Mouse (Mus musculus) lung, embryonic 14.5 days (tissue): Measurements from ENCODE around the gene Gm20388. TPM values are rescaled to one million over a fixed set of nuclear protein-coding genes. Genes with fewer than 3 reads are reported as not detected.

ENCODE experiments used
- ATAC-seq: fragments of 200-750 bp; cut with Nextera tagmentation; 2 replicates; pipeline ENCODE4 v1.8.0; 2017; ENCODE audit warnings: mild to moderate bottlenecking, moderate TSS enrichment, moderate library complexity; ENCODE audit not compliant: insufficient read depth
- DNase-seq: peaks from one replicate; pipeline ENCODE4 v3.0.0-alpha.2; 2015
- H3K27ac ChIP-seq: fragments of 300-500 bp; sonication (generic); 2 replicates; pipeline ENCODE4 v1.5.1; 2014; ENCODE audit warnings: low read depth, mild to moderate bottlenecking, moderate library complexity
- H3K27me3 ChIP-seq: fragments of 300-500 bp; sonication (generic); 2 replicates; pipeline ENCODE4 v1.6.1; 2014; ENCODE audit warnings: low read length, control low read depth; ENCODE audit not compliant: insufficient read depth
- H3K36me3 ChIP-seq: fragments of 300-500 bp; sonication (generic); 2 replicates; pipeline ENCODE4 v1.6.1; 2014; ENCODE audit warnings: control low read depth; ENCODE audit not compliant: insufficient read depth
- H3K4me1 ChIP-seq: fragments of 300-500 bp; sonication (generic); 2 replicates; pipeline ENCODE4 v1.6.1; 2014; ENCODE audit warnings: antibody characterized with exemption, control low read depth; ENCODE audit not compliant: insufficient read depth
- H3K4me2 ChIP-seq: fragments of 300-500 bp; sonication (generic); 2 replicates; pipeline ENCODE4 v1.6.1; 2014; ENCODE audit warnings: mild to moderate bottlenecking
- H3K4me3 ChIP-seq: fragments of 300-500 bp; sonication (generic); 2 replicates; pipeline ENCODE4 v1.5.1; 2014; ENCODE audit warnings: low read depth, low read length
- H3K9ac ChIP-seq: fragments of 300-500 bp; sonication (generic); 2 replicates; pipeline ENCODE4 v1.6.1; 2014
- H3K9me3 ChIP-seq: fragments of 300-500 bp; sonication (generic); 2 replicates; pipeline ENCODE4 v1.6.1; 2016; ENCODE audit warnings: low read depth, low read length, control low read depth
- CTCF ChIP-seq: IDR thresholded peaks from 2 replicates; pipeline ENCODE4 v1.5.1; 2016; ENCODE audit warnings: antibody characterized with exemption, low read depth
- WGBS: fragments of 180-500 bp; shearing (Covaris S2); extraction: QIAGEN DNeasy Blood & Tissue Kit; methylation state at CpG from one replicate; pipeline ENCODE4 v1.1.7; 2014; 5-methylcytosine and 5-hydroxymethylcytosine counted together
- polyA plus RNA-seq: library from polyadenylated mRNA; unstranded; fragments of >200 nt; fragmentation: Nextera tagmentation; extraction: Ambion mirVana; gene quantifications from 2 replicates; pipeline ENCODE4 v1.2.1, GENCODE M21; 2014

Gm20388 gene
- polyA plus RNA-seq, 1 experiment from 2014 or later, result not detected

GRCm38 (mm10) chr8:121071454-121071853, 1160.8 kb downstream of the Gm20388 start:
- 10% methylated on average over 12 of the region's 12 CpGs for WGBS
- H3K27me3 ChIP-seq, result peaks cover 51% of the 10 kb centered on the region
- peak; percentile 70 for DNase-seq
- ATAC-seq, result no peak
- peaks cover 23% of the 10 kb centered on the region; the same call in 1 of the 2 replicates for H3K36me3 ChIP-seq
- no peak overlapping the region for H3K9ac ChIP-seq
- no peak overlapping the region for H3K4me2 ChIP-seq
- TF ChIP-seq CTCF, result peak; percentile 64
- no peak overlapping the region for H3K27ac ChIP-seq
- peaks cover 3% of the 10 kb centered on the region; the same call in 1 of the 2 replicates for H3K4me1 ChIP-seq
- no peak overlapping the region for H3K4me3 ChIP-seq
- H3K9me3 ChIP-seq, result no peaks in the 10 kb centered on the region

GRCm38 (mm10) chr8:121072406-121073130, 1161.9 kb downstream of the Gm20388 start:
- peaks cover 55% of the 10 kb centered on the region for H3K27me3 ChIP-seq
- H3K9me3 ChIP-seq, result no peaks in the 10 kb centered on the region
- peak overlapping the region; percentile 42 for H3K9ac ChIP-seq
- peak overlapping the region; percentile 29; the same call in 1 of the 2 replicates for H3K4me3 ChIP-seq
- peaks cover 3% of the 10 kb centered on the region; the same call in 1 of the 2 replicates for H3K4me1 ChIP-seq
- 37% methylated on average over 11 of the region's 11 CpGs for WGBS
- peak overlapping the region; percentile 69 for H3K4me2 ChIP-seq
- peaks cover 26% of the 10 kb centered on the region for H3K36me3 ChIP-seq
- TF ChIP-seq CTCF, result no peak
- ATAC-seq (no peak), DNase-seq (no peak)
- H3K27ac ChIP-seq, result peak overlapping the region; percentile 68; the same call in 1 of the 2 replicates

DNA sequence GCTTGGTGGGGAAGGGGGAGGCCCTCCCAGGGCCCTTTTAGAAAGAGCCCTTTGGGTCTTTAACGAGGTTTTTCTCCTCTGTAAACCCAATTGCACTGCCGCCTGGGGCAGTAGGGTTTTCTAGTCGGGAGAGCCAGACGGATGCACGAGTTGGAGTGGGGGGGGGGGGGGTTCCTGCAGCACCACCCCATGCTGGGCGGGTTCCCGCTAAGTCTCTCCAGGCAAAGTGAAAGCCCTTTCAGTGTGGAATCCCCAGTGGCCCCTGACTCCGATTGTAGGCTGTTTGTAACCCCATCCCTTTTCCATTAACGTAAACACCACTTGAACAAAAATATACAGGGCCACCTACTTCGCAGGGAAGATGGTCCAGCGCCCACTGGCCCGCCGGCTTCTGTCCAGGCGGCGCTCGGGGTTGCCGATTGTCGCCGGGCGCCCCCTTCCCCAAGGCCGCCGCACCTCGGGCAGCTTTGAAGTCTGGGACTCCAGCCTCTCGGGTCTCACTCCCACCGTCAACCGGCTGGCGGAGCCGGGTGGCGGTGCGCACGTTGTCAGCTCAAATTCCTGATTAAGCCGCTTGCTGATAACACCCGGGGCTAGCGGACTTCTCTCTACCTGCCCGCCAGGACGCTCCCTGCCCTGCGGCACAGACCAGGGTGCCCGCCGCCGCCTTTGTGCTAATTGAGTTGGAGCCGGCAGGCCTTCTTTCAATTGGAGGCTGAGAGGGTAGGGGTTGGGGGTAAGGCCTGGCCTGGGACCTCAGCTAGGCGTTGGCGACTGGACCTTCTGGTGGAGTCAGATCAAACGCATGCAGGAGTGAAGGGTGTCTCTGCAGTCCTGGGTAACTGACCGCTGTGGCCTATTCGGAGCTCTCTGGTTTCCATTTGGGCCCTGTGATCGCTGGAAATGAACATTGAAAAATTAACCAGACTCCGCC, 1162.8 kb downstream of the Gm20388 start:
- ATAC-seq, result peak; percentile 32; the same call in 1 of the 2 replicates
- H3K9me3 ChIP-seq, result no peaks in the 10 kb centered on the region
- H3K4me1 ChIP-seq, result peaks cover 3% of the 10 kb centered on the region; the same call in 1 of the 2 replicates
- H3K4me3 ChIP-seq, result peak overlapping the region; percentile 29
- H3K36me3 ChIP-seq, result peaks cover 24% of the 10 kb centered on the region
- H3K9ac ChIP-seq, result peak overlapping the region; percentile 42
- peak overlapping the region; percentile 69 for H3K4me2 ChIP-seq
- TF ChIP-seq CTCF, result no peak
- 6% methylated on average over 48 of the region's 48 CpGs for WGBS
- peak overlapping the region; percentile 68; the same call in 1 of the 2 replicates for H3K27ac ChIP-seq
- peaks cover 62% of the 10 kb centered on the region for H3K27me3 ChIP-seq
- peak; percentile 68 for DNase-seq

DNA sequence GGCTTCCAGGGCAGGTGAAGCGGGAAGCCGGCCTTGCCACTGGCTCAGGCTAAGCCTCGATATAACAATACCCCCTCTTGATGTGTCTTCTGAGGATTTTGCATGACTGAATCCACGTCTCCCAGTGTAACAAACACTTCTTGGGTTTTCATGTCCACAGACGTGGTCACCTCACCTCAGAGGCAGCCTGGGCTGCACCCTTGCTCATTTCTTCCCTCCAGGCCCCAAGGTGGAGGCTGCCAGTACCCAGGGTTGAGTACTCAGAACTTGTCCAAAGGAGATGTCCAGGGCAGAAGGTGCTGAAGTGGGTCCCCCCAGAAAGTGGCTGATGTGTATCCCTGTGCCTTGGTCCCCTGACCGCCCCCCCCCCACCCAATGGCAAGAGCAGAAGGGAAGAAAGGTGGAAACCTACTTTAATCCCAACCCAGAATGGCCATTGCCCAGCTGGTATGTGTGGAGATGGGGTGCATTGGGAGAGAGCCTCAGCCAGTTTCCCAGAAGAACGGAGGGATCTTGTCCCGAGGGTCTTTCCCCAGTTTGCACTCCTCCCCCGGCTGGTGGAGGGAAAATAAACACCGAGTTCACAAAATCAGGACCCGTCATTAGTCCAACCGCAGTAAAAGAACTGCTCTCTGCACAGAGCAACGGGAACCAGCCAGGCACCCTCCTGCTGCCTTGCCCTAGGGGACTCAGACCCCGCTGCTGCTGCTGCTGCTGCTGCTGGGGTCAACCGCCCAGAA, 1163.6 kb downstream of the Gm20388 start:
- peak overlapping the region; percentile 68; the same call in 1 of the 2 replicates for H3K27ac ChIP-seq
- no peak for TF ChIP-seq CTCF
- DNase-seq (no peak), ATAC-seq (no peak)
- peak overlapping the region; percentile 29 for H3K4me3 ChIP-seq
- H3K36me3 ChIP-seq, result peaks cover 28% of the 10 kb centered on the region
- H3K9me3 ChIP-seq, result no peaks in the 10 kb centered on the region
- 17% methylated on average over 15 of the region's 15 CpGs for WGBS
- H3K4me2 ChIP-seq, result peak overlapping the region; percentile 69
- peaks cover 67% of the 10 kb centered on the region for H3K27me3 ChIP-seq
- H3K9ac ChIP-seq, result peak overlapping the region; percentile 42
- peaks cover 3% of the 10 kb centered on the region; the same call in 1 of the 2 replicates for H3K4me1 ChIP-seq

- H3K27me3 ChIP-seq, result peaks cover 70% of the 10 kb centered on the region
These were observed 1164.2 kb downstream of the Gm20388 start for GRCm38 (mm10) chr8:121074848-121075145.

DNA sequence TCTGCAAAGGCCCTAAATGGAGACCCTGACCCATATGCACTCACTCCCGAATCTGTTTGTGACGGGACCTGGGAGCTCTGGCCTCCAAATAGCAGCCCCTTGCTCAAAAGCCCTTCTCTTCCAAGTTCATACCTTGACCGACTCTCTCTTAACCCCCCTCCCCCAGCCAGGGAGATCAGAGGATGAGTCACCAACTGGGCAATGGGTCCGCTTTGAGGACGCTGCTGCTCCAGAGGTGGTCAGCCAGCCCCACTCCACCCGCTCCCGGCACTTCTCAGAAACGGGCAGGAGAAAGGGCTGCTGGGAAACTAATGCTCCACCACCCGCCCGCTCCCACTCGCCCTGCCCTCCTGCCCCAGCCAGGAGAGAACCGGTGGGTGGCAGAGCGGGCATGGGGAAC, 1165.3 kb downstream of the Gm20388 start:
- ATAC-seq, result no peak
- WGBS, result 32% methylated on average over 13 of the region's 13 CpGs
- Histone ChIP-seq H3K27me3 (peaks cover 74% of the 10 kb centered on the region), H3K36me3 (peaks cover 24% of the 10 kb centered on the region), H3K9ac (peak overlapping the region; percentile 28; the same call in 1 of the 2 replicates), H3K9me3 (no peaks in the 10 kb centered on the region), H3K4me3 (peak overlapping the region; percentile 29), H3K4me2 (peak overlapping the region; percentile 69), H3K4me1 (peaks cover 3% of the 10 kb centered on the region; the same call in 1 of the 2 replicates), H3K27ac (peak overlapping the region; percentile 68; the same call in 1 of the 2 replicates)
- no peak for TF ChIP-seq CTCF
- DNase-seq, result no peak

More at GRCm38 (mm10) chr8:121074848-121075145, 1164.2 kb downstream of the Gm20388 start:
- peak overlapping the region; percentile 69 for H3K4me2 ChIP-seq
- H3K4me1 ChIP-seq, result peaks cover 3% of the 10 kb centered on the region; the same call in 1 of the 2 replicates
- H3K9ac ChIP-seq, result peak overlapping the region; percentile 42
- no peaks in the 10 kb centered on the region for H3K9me3 ChIP-seq
- TF ChIP-seq CTCF, result no peak
- peaks cover 24% of the 10 kb centered on the region for H3K36me3 ChIP-seq
- peak overlapping the region; percentile 29; the same call in 1 of the 2 replicates for H3K4me3 ChIP-seq
- ATAC-seq (no peak), DNase-seq (no peak)
- 12% methylated on average over 10 of the region's 10 CpGs for WGBS
- H3K27ac ChIP-seq, result peak overlapping the region; percentile 68
